Mouse (Mus musculus) lung, postnatal 0 days (tissue): ENCODE results near the gene Iqck. TPM values are rescaled to one million over a fixed set of nuclear protein-coding genes. Genes with fewer than 3 reads are reported as not detected.

Source experiments
- ATAC-seq: fragments of 200-750 bp; cut with Nextera tagmentation; 2 replicates; pipeline ENCODE4 v1.8.0; 2017; ENCODE audit warnings: moderate library complexity
- DNase-seq: peaks from one replicate; pipeline ENCODE4 v3.0.0-alpha.2; 2016; ENCODE audit warnings: low spot score
- H3K27ac ChIP-seq: fragments of 300-500 bp; sonication (generic); 2 replicates; pipeline ENCODE4 v1.5.1; 2014; ENCODE audit warnings: antibody characterized with exemption, mild to moderate bottlenecking, low read length, mixed read lengths
- H3K27me3 ChIP-seq: fragments of 300-500 bp; sonication (generic); replicated peaks from 2 replicates; pipeline ENCODE4 v1.6.1; 2014; ENCODE audit warnings: low read length, mixed read lengths; ENCODE audit not compliant: insufficient read depth
- H3K36me3 ChIP-seq: fragments of 300-500 bp; sonication (generic); 2 replicates; pipeline ENCODE4 v1.6.1; 2014; ENCODE audit warnings: low read length, mixed read lengths; ENCODE audit not compliant: insufficient read depth
- H3K4me1 ChIP-seq: fragments of 300-500 bp; sonication (generic); 2 replicates; pipeline ENCODE4 v1.6.1; 2014; ENCODE audit warnings: antibody characterized with exemption, low read depth, low read length, mixed read lengths; ENCODE audit not compliant: insufficient read depth
- H3K4me2 ChIP-seq: fragments of 300-500 bp; sonication (generic); replicated peaks from 2 replicates; pipeline ENCODE4 v1.6.1; 2014; ENCODE audit warnings: low read depth, mild to moderate bottlenecking, low read length, moderate library complexity, mixed read lengths
- H3K4me3 ChIP-seq: fragments of 300-500 bp; sonication (generic); 2 replicates; pipeline ENCODE4 v1.5.1; 2014; ENCODE audit warnings: low read depth, low read length
- H3K9ac ChIP-seq: fragments of 300-500 bp; sonication (generic); replicated peaks from 2 replicates; pipeline ENCODE4 v1.6.1; 2014; ENCODE audit warnings: low read depth, mild to moderate bottlenecking
- H3K9me3 ChIP-seq: fragments of 300-500 bp; sonication (generic); 2 replicates; pipeline ENCODE4 v1.6.1; 2016; ENCODE audit warnings: low read length, mixed read lengths
- CTCF ChIP-seq: IDR thresholded peaks from 2 replicates; pipeline ENCODE4 v1.5.1; 2016; ENCODE audit warnings: antibody characterized with exemption, mild to moderate bottlenecking
- EP300 ChIP-seq: IDR thresholded peaks from 2 replicates; pipeline ENCODE4 v1.6.1; 2016; ENCODE audit warnings: antibody characterized with exemption, mild to moderate bottlenecking, control low read depth
- WGBS: fragments of 180-500 bp; shearing (Covaris S2); extraction: QIAGEN DNeasy Blood & Tissue Kit; methylation state at CpG from one replicate; pipeline ENCODE4 v1.1.7; 2014; 5-methylcytosine and 5-hydroxymethylcytosine counted together
- polyA plus RNA-seq: library from polyadenylated mRNA; unstranded; fragments of >200 nt; fragmentation: Nextera tagmentation; extraction: Ambion mirVana; gene quantifications from 2 replicates; pipeline ENCODE4 v1.2.1, GENCODE M21; 2015

Gene Iqck
- polyA plus RNA-seq, 1 experiment from 2014 or later = 3.5 TPM

- ATAC-seq = no peak
- H3K9me3 ChIP-seq = no peaks in the 10 kb centered on the region
- 89% methylated on average over 2 of the region's 2 CpGs for WGBS
Measured at GRCm38 (mm10) chr7:118927279-118927678, 71.7 kb downstream of the Iqck start.

GRCm38 (mm10) chr7:118928316-118928715 lies 72.8 kb downstream of the Iqck start:
- peak; percentile 22 for DNase-seq
- Histone ChIP-seq H3K27me3 (no peaks in the 10 kb centered on the region), H3K4me3 (no peak overlapping the region), H3K9ac (no peak overlapping the region), H3K4me2 (no peak overlapping the region), H3K27ac (no peak overlapping the region), H3K36me3 (no peaks in the 10 kb centered on the region), H3K9me3 (no peaks in the 10 kb centered on the region), H3K4me1 (peaks cover 4% of the 10 kb centered on the region; the same call in 1 of the 2 replicates)
- whole genome bisulfite sequencing = 89% methylated on average over 3 of the region's 3 CpGs
- TF ChIP-seq CTCF (no peak), EP300 (no peak)
- no peak for ATAC-seq

More at GRCm38 (mm10) chr7:118927279-118927678, 71.7 kb downstream of the Iqck start:
- Histone ChIP-seq H3K27ac (no peak overlapping the region), H3K4me2 (no peak overlapping the region), H3K4me3 (no peak overlapping the region), H3K36me3 (no peaks in the 10 kb centered on the region), H3K27me3 (no peaks in the 10 kb centered on the region), H3K4me1 (peaks cover 4% of the 10 kb centered on the region; the same call in 1 of the 2 replicates), H3K9ac (no peak overlapping the region)
- TF ChIP-seq CTCF = no peak
- TF ChIP-seq EP300 = no peak
- no peak for DNase-seq

GRCm38 (mm10) chr7:118928916-118929315 lies 73.4 kb downstream of the Iqck start:
- Histone ChIP-seq H3K4me1 (peaks cover 4% of the 10 kb centered on the region; the same call in 1 of the 2 replicates), H3K4me3 (no peak overlapping the region), H3K9me3 (no peaks in the 10 kb centered on the region), H3K4me2 (no peak overlapping the region), H3K36me3 (no peaks in the 10 kb centered on the region), H3K27ac (peak overlapping the region; percentile 84), H3K27me3 (no peaks in the 10 kb centered on the region), H3K9ac (no peak overlapping the region)
- 51% methylated on average over 8 of the region's 8 CpGs for whole genome bisulfite sequencing
- no peak for DNase-seq
- ATAC-seq = peak; percentile 0; the same call in 1 of the 2 replicates
- TF ChIP-seq EP300 (peak; percentile 22; the same call in 1 of the 2 replicates), CTCF (no peak)

- ATAC-seq = peak; percentile 95
- Histone ChIP-seq H3K36me3 (no peaks in the 10 kb centered on the region), H3K4me2 (peak overlapping the region; percentile 17; the same call in 1 of the 2 replicates), H3K9ac (no peak overlapping the region), H3K9me3 (no peaks in the 10 kb centered on the region), H3K27ac (peak overlapping the region; percentile 84), H3K27me3 (no peaks in the 10 kb centered on the region), H3K4me3 (no peak overlapping the region), H3K4me1 (peaks cover 7% of the 10 kb centered on the region; the same call in 1 of the 2 replicates)
- 10% methylated on average over 10 of the region's 16 CpGs for WGBS
- TF ChIP-seq CTCF = no peak
- TF ChIP-seq EP300 = peak; percentile 86
- DNase-seq = peak; percentile 96
Measured at GRCm38 (mm10) chr7:118929601-118930311, 74.2 kb downstream of the Iqck start.

DNA sequence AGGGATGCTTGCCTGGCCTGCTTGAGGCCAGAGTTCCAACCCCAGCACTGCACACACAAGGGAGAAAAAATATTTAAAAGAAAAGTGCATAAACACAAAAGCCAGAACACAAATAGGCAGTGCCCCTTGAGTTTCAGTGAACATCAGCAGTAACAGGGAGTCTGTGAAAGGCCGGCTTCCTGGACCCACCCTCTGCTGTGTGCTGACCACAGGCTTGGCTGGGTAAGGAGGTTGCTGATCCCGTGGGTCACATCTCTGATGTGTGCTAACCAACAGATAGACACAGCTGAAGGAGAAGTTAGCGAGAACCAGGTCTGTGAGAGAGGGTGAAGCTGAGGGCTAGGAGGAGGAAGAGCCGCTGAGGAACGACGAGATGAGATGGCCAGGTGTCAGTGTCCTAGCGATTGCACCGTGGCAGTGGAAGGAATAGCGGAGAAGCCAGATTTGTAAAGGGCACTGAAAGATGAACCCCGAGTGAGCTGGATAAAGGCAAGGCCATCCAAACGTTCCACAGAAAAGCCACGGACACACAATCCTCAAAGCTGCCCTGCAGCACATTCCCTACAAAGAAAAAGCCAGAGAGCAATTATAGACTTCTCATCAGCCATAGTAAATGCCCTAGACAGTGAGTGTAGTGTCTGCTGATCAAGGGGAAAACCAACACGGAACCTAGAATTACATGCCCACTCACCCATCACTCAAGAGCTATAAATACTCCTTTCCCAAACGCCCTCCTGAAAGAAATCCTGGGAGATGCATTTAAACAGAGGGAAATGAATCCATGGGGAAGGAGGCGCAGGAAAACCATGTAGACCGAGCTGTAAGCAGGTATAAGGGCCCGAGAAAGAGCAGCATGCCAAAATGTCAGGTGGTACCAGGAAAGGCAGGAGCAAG lies 76.2 kb downstream of the Iqck start:
- WGBS = 73% methylated on average over 17 of the region's 17 CpGs
- ATAC-seq = no peak
- Histone ChIP-seq H3K36me3 (no peaks in the 10 kb centered on the region), H3K27me3 (no peaks in the 10 kb centered on the region), H3K9ac (no peak overlapping the region), H3K4me1 (peaks cover 10% of the 10 kb centered on the region; the same call in 1 of the 2 replicates), H3K4me2 (no peak overlapping the region), H3K9me3 (no peaks in the 10 kb centered on the region), H3K4me3 (no peak overlapping the region), H3K27ac (no peak overlapping the region)
- no peak for DNase-seq
- TF ChIP-seq EP300 (no peak), CTCF (no peak)

GRCm38 (mm10) chr7:118935306-118935705 lies 79.8 kb downstream of the Iqck start:
- Histone ChIP-seq H3K36me3 (no peaks in the 10 kb centered on the region), H3K27ac (peak overlapping the region; percentile 81), H3K4me1 (peaks cover 11% of the 10 kb centered on the region; the same call in 1 of the 2 replicates), H3K4me2 (no peak overlapping the region), H3K9me3 (no peaks in the 10 kb centered on the region), H3K4me3 (no peak overlapping the region), H3K27me3 (no peaks in the 10 kb centered on the region), H3K9ac (no peak overlapping the region)
- peak; percentile 83 for TF ChIP-seq EP300
- TF ChIP-seq CTCF = no peak
- 24% methylated on average over 2 of the region's 2 CpGs for WGBS
- ATAC-seq (peak; percentile 95), DNase-seq (peak; percentile 96)
